ENCODE assay signal across 10 mouse cellular contexts in the genomic region with DNA sequence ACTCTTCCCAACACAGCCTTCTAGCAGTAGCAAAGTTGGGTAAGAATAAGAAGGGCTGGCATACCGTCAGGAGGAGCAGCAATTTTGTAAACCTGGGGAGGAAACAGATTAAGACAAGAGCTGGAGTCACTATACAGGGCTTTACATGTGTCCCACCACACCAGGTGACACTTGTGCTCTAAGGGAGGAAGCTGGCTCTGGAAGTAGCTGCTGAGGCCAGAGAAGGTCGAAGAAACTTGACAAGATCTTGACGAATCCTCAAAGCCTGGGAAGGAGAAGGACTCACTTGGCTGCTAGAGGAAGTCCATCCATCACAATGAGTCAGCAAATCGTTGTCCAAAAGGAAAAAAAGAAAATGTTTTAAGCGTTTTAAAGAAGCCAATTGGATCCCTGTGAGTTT. TPM values are rescaled to one million over a fixed set of nuclear protein-coding genes. Genes with fewer than 3 reads are reported as not detected.
DNase-seq lines count a peak whose midpoint lies in the region; ATAC-seq and TF ChIP-seq lines count a peak whose summit lies in the region.
"Had no signal": no experiment of that assay in that cellular context is flagged by ENCODE, and none has a peak within 500 bp of the region (broad histone marks: within the 10 kb centered on the region; RNA-seq: fewer than 3 reads in every experiment).

No protein-coding gene starts in this region.

- H3K9me3 ChIP-seq in forebrain, embryonic 10.5 days, result no peaks in the 10 kb centered on the region
- no peaks in the 10 kb centered on the region for H3K9me3 ChIP-seq in forebrain, embryonic 11.5 days (ENCODE audit: control insufficient read depth, low read length)
- no peaks in the 10 kb centered on the region for H3K9me3 ChIP-seq in lung, embryonic 14.5 days (ENCODE audit: low read depth, low read length)
- no peaks in the 10 kb centered on the region for H3K9me3 ChIP-seq in intestine, embryonic 16.5 days (ENCODE audit: control insufficient read depth, low read length)
- no peaks in the 10 kb centered on the region for H3K9me3 ChIP-seq in neural tube, embryonic 13.5 days

- no peaks in the 10 kb centered on the region for H3K27me3 ChIP-seq in forebrain, embryonic 10.5 days (ENCODE audit: poor library complexity, severe bottlenecking)
- no peaks in the 10 kb centered on the region for H3K27me3 ChIP-seq in forebrain, embryonic 11.5 days (ENCODE audit: control insufficient read depth, insufficient read depth, low read length)
- no peaks in the 10 kb centered on the region for H3K27me3 ChIP-seq in lung, embryonic 14.5 days (ENCODE audit: insufficient read depth, low read length)
- no peaks in the 10 kb centered on the region for H3K27me3 ChIP-seq in intestine, embryonic 16.5 days (replicated peaks; ENCODE audit: control insufficient read depth, insufficient read depth, low read length)
- H3K27me3 ChIP-seq in neural tube, embryonic 13.5 days, result no peaks in the 10 kb centered on the region; the same call in 1 of the 2 replicates

- no peak for TF ChIP-seq CTCF in lung, embryonic 14.5 days (IDR thresholded peaks at IDR 0.05; ENCODE audit: low read depth)

- H3K36me3 ChIP-seq in forebrain, embryonic 10.5 days (replicated peaks), result peaks cover 13% of the 10 kb centered on the region
- H3K36me3 ChIP-seq in forebrain, embryonic 11.5 days (ENCODE audit: control insufficient read depth, insufficient read depth, low read length), result no peaks in the 10 kb centered on the region
- peaks cover 10% of the 10 kb centered on the region for H3K36me3 ChIP-seq in lung, embryonic 14.5 days (ENCODE audit: insufficient read depth)
- H3K36me3 ChIP-seq in intestine, embryonic 16.5 days (ENCODE audit: control insufficient read depth, insufficient read depth, low read length), result 0 out of 2 replicates have a peak, but pooled peaks cover 5% of the 10 kb centered on the region
- H3K36me3 ChIP-seq in neural tube, embryonic 13.5 days, result peaks cover 10% of the 10 kb centered on the region

- H3K4me1 ChIP-seq in forebrain, embryonic 10.5 days, result peaks cover 44% of the 10 kb centered on the region
- H3K4me1 ChIP-seq in forebrain, embryonic 11.5 days (replicated peaks; ENCODE audit: control insufficient read depth, insufficient read depth, low read length), result peaks cover 8% of the 10 kb centered on the region
- H3K4me1 ChIP-seq in lung, embryonic 14.5 days (ENCODE audit: insufficient read depth), result peaks cover 19% of the 10 kb centered on the region
- H3K4me1 ChIP-seq in intestine, embryonic 16.5 days (ENCODE audit: control insufficient read depth, insufficient read depth, low read length), result peaks cover 27% of the 10 kb centered on the region
- H3K4me1 ChIP-seq in neural tube, embryonic 13.5 days (replicated peaks), result peaks cover 41% of the 10 kb centered on the region

- H3K27ac ChIP-seq in forebrain, embryonic 10.5 days, result no peak overlapping the region
- H3K27ac ChIP-seq in forebrain, embryonic 11.5 days (ENCODE audit: low read depth, low read length), result no peak overlapping the region
- H3K27ac ChIP-seq in lung, embryonic 14.5 days (ENCODE audit: low read depth), result no peak overlapping the region
- no peak overlapping the region for H3K27ac ChIP-seq in intestine, embryonic 16.5 days (ENCODE audit: low read length)
- H3K27ac ChIP-seq in neural tube, embryonic 13.5 days (replicated peaks), result no peak overlapping the region

- ATAC-seq in forebrain, embryonic 11.5 days (replicated peaks; ENCODE audit: low FRiP score), result no peak
- ATAC-seq in lung, embryonic 14.5 days (ENCODE audit: insufficient read depth), result no peak
- ATAC-seq in intestine, embryonic 16.5 days, result no peak
- no peak for ATAC-seq in neural tube, embryonic 13.5 days (ENCODE audit: low read depth)

- no peak overlapping the region for H3K9ac ChIP-seq in forebrain, embryonic 11.5 days (ENCODE audit: low read length)
- H3K9ac ChIP-seq in lung, embryonic 14.5 days, result no peak overlapping the region
- no peak overlapping the region for H3K9ac ChIP-seq in intestine, embryonic 16.5 days (ENCODE audit: low read depth, low read length)
- H3K9ac ChIP-seq in neural tube, embryonic 13.5 days, result no peak overlapping the region

- DNase-seq in forebrain, embryonic 10.5 days (ENCODE audit: extremely low spot score, low spot score), result no peak
- no peak for DNase-seq in forebrain, embryonic 11.5 days (ENCODE audit: low spot score)
- no peak for DNase-seq in lung, embryonic 14.5 days
- no peak for DNase-seq in lung, postnatal 10 days
- DNase-seq in B cell, adult 2 months, result no peak
- DNase-seq in ovary, postnatal 10 days (ENCODE audit: low spot score), result no peak
- DNase-seq: adrenal gland, adult 2 months; retina, postnatal 1 day had no signal

- 90% methylated on average over 5 of the region's 5 CpGs for WGBS in forebrain, embryonic 10.5 days
- 92% methylated on average over 5 of the region's 5 CpGs for WGBS in forebrain, embryonic 11.5 days
- WGBS in lung, embryonic 14.5 days, result 63% methylated on average over 5 of the region's 5 CpGs
- WGBS in intestine, embryonic 16.5 days, result 64% methylated on average over 5 of the region's 5 CpGs
- 88% methylated on average over 5 of the region's 5 CpGs for WGBS in neural tube, embryonic 13.5 days

- H3K4me3 ChIP-seq in forebrain, embryonic 10.5 days, result peak overlapping the region; percentile 63; the same call in 1 of the 2 replicates
- H3K4me3 ChIP-seq in forebrain, embryonic 11.5 days (ENCODE audit: low read depth, low read length), result no peak overlapping the region
- peak overlapping the region; percentile 81; the same call in 1 of the 2 replicates for H3K4me3 ChIP-seq in lung, embryonic 14.5 days (ENCODE audit: low read depth, low read length)
- no peak overlapping the region for H3K4me3 ChIP-seq in intestine, embryonic 16.5 days (ENCODE audit: low read length)
- no peak overlapping the region for H3K4me3 ChIP-seq in neural tube, embryonic 13.5 days

- no peak overlapping the region; the same call in 1 of the 2 replicates for H3K4me2 ChIP-seq in forebrain, embryonic 11.5 days (ENCODE audit: low read depth, low read length, severe bottlenecking)
- peak overlapping the region; percentile 99 for H3K4me2 ChIP-seq in lung, embryonic 14.5 days
- 0 out of 2 replicates have a peak overlapping the region, but pooled peaks have one; percentile 75 for H3K4me2 ChIP-seq in intestine, embryonic 16.5 days (ENCODE audit: low read depth, low read length)
- peak overlapping the region; percentile 100 for H3K4me2 ChIP-seq in neural tube, embryonic 13.5 days

RNA-seq across cellular contexts. Expression of gene Ipo13, which starts 1.6 kb away (rescaled TPM):
- 63.2 and 67.3 TPM in 2 replicates for polyA plus RNA-seq in forebrain, embryonic 10.5 days (2016; fragmentation: Nextera tagmentation; extraction: Ambion mirVana)
- 62.0 and 64.6 TPM in 2 replicates for polyA plus RNA-seq in forebrain, embryonic 11.5 days (2014; fragmentation: Nextera tagmentation; extraction: Ambion mirVana)
- polyA plus RNA-seq in lung, embryonic 14.5 days (2014; fragmentation: Nextera tagmentation; extraction: Ambion mirVana), result 39.2 and 44.2 TPM in 2 replicates
- polyA plus RNA-seq in intestine, embryonic 16.5 days (2015; fragmentation: Nextera tagmentation; extraction: Ambion mirVana), result 31.1 and 37.4 TPM in 2 replicates
- 64.9 and 65.3 TPM in 2 replicates for polyA plus RNA-seq in neural tube, embryonic 13.5 days (2015; fragmentation: Nextera tagmentation; extraction: Ambion mirVana)

RNA-seq across cellular contexts. Expression of gene Artn, which starts 13.2 kb away (rescaled TPM):
- polyA plus RNA-seq in forebrain, embryonic 10.5 days (2016; fragmentation: Nextera tagmentation; extraction: Ambion mirVana), result 0.44 and 0.58 TPM in 2 replicates
- 0.43 and 1.2 TPM in 2 replicates for polyA plus RNA-seq in forebrain, embryonic 11.5 days (2014; fragmentation: Nextera tagmentation; extraction: Ambion mirVana)
- polyA plus RNA-seq in lung, embryonic 14.5 days (2014; fragmentation: Nextera tagmentation; extraction: Ambion mirVana), result 2.5 and 3.3 TPM in 2 replicates
- polyA plus RNA-seq in intestine, embryonic 16.5 days (2015; fragmentation: Nextera tagmentation; extraction: Ambion mirVana), result 3.7 and 5.2 TPM in 2 replicates
- 1.0 and 1.5 TPM in 2 replicates for polyA plus RNA-seq in neural tube, embryonic 13.5 days (2015; fragmentation: Nextera tagmentation; extraction: Ambion mirVana)

RNA-seq across cellular contexts. Expression of gene Dph2, which starts 24.6 kb away (rescaled TPM):
- 29.1 and 29.3 TPM in 2 replicates for polyA plus RNA-seq in forebrain, embryonic 10.5 days (2016; fragmentation: Nextera tagmentation; extraction: Ambion mirVana)
- 28.4 and 32.4 TPM in 2 replicates for polyA plus RNA-seq in forebrain, embryonic 11.5 days (2014; fragmentation: Nextera tagmentation; extraction: Ambion mirVana)
- polyA plus RNA-seq in lung, embryonic 14.5 days (2014; fragmentation: Nextera tagmentation; extraction: Ambion mirVana), result 21.4 and 21.7 TPM in 2 replicates
- polyA plus RNA-seq in intestine, embryonic 16.5 days (2015; fragmentation: Nextera tagmentation; extraction: Ambion mirVana), result 17.1 and 19.4 TPM in 2 replicates
- polyA plus RNA-seq in neural tube, embryonic 13.5 days (2015; fragmentation: Nextera tagmentation; extraction: Ambion mirVana), result 21.3 and 22.0 TPM in 2 replicates

RNA-seq across cellular contexts. Expression of gene Atp6v0b, which starts 29.3 kb away (rescaled TPM):
- 160 and 166 TPM in 2 replicates for polyA plus RNA-seq in forebrain, embryonic 10.5 days (2016; fragmentation: Nextera tagmentation; extraction: Ambion mirVana)
- polyA plus RNA-seq in forebrain, embryonic 11.5 days (2014; fragmentation: Nextera tagmentation; extraction: Ambion mirVana), result 187 and 195 TPM in 2 replicates
- polyA plus RNA-seq in lung, embryonic 14.5 days (2014; fragmentation: Nextera tagmentation; extraction: Ambion mirVana), result 139 and 150 TPM in 2 replicates
- polyA plus RNA-seq in intestine, embryonic 16.5 days (2015; fragmentation: Nextera tagmentation; extraction: Ambion mirVana), result 345 and 371 TPM in 2 replicates
- 442 and 475 TPM in 2 replicates for polyA plus RNA-seq in neural tube, embryonic 13.5 days (2015; fragmentation: Nextera tagmentation; extraction: Ambion mirVana)

RNA-seq across cellular contexts. Expression of gene B4galt2, which starts 33.1 kb away (rescaled TPM):
- polyA plus RNA-seq in forebrain, embryonic 10.5 days (2016; fragmentation: Nextera tagmentation; extraction: Ambion mirVana), result 20.9 and 21.8 TPM in 2 replicates
- polyA plus RNA-seq in forebrain, embryonic 11.5 days (2014; fragmentation: Nextera tagmentation; extraction: Ambion mirVana), result 31.3 and 34.5 TPM in 2 replicates
- polyA plus RNA-seq in lung, embryonic 14.5 days (2014; fragmentation: Nextera tagmentation; extraction: Ambion mirVana), result 27.6 and 31.8 TPM in 2 replicates
- 10.5 and 11.1 TPM in 2 replicates for polyA plus RNA-seq in intestine, embryonic 16.5 days (2015; fragmentation: Nextera tagmentation; extraction: Ambion mirVana)
- 43.7 and 45.5 TPM in 2 replicates for polyA plus RNA-seq in neural tube, embryonic 13.5 days (2015; fragmentation: Nextera tagmentation; extraction: Ambion mirVana)

Comparison
In these comparisons a context has a peak if more than half of its experiments do, and no peak if none do; other contexts are left out.
1. H3K4me3 ChIP-seq: peak in forebrain, embryonic 10.5 days (single experiment) and lung, embryonic 14.5 days (single experiment); none in forebrain, embryonic 11.5 days (single experiment), intestine, embryonic 16.5 days (single experiment) and neural tube, embryonic 13.5 days (single experiment).